Mouse (Mus musculus): Measurements from ENCODE around the gene Fcgr4.

- no peak for TF ChIP-seq GATA1 (IDR thresholded peaks at IDR 0.05; ENCODE audit: low read depth, low read length)
- no peak for TF ChIP-seq POLR2A (IDR thresholded peaks at IDR 0.05; ENCODE audit: control insufficient read depth in 1 of 2, insufficient read depth in 1 of 2, low read depth in 1 of 2, low read length in 2 of 2, poor library complexity in 1 of 2)
- no peak for TF ChIP-seq NRF1 (IDR thresholded peaks at IDR 0.05; ENCODE audit: insufficient read depth, low read depth, low read length, poor library complexity, severe bottlenecking)
- no peak for TF ChIP-seq CTCF (IDR thresholded peaks at IDR 0.05 in 2 of 3, conservative IDR thresholded peaks at IDR 0.05 in 1 of 3; ENCODE audit: control insufficient read depth in 1 of 3, insufficient read depth in 1 of 3, low read depth in 2 of 3, low read length in 3 of 3, poor library complexity in 1 of 3, severe bottlenecking in 1 of 3)
- TF ChIP-seq MYC (IDR thresholded peaks at IDR 0.05; ENCODE audit: low read depth, low read length): no peak
- no peak for TF ChIP-seq EP300 (IDR thresholded peaks at IDR 0.05; ENCODE audit: low read depth in 1 of 2, low read length in 2 of 2)
- no peak for TF ChIP-seq USF1 (IDR thresholded peaks at IDR 0.05; ENCODE audit: low read depth, low read length)
- no peak for TF ChIP-seq E2F4 (IDR thresholded peaks at IDR 0.05; ENCODE audit: borderline replicate concordance, low read depth, low read length)
- TF ChIP-seq JUND (IDR thresholded peaks at IDR 0.05; ENCODE audit: low read depth, low read length): no peak
- TF ChIP-seq MAX (IDR thresholded peaks at IDR 0.05; ENCODE audit: low read length): no peak
- TF ChIP-seq TAL1 (IDR thresholded peaks at IDR 0.05; ENCODE audit: low read length): no peak
Measured at GRCm38 (mm10) chr1:171049263-171049662, 30.5 kb downstream of the Fcgr4 start.

All from MEL (cell line).